Mouse (Mus musculus) left cerebral cortex, postnatal 14 days (tissue): ENCODE results near the gene Mex3a. TPM values are rescaled to one million over a fixed set of nuclear protein-coding genes. Genes with fewer than 3 reads are reported as not detected.

Experiments
- DNase-seq, 2 experiments: peaks; one replicate each; pipeline ENCODE4 v3.0.0; 2021 to 2022; ENCODE audit warnings: low spot score in 2 of 2, mixed read lengths in 1 of 2
- intact Hi-C: fragments of 180-260 bp; cut with DNase I; formaldehyde crosslinking; loops from one replicate; pipeline ENCODE4 v1.15.1; 2025
- total RNA-seq, 2 experiments: library from RNA; stranded (reverse); gene quantifications; 2 replicates each; pipeline ENCODE4 v1.2.3; 2021

Mex3a gene
- total RNA-seq, 2 experiments from 2014 or later, result 3.3 to 4.2 TPM

DNA sequence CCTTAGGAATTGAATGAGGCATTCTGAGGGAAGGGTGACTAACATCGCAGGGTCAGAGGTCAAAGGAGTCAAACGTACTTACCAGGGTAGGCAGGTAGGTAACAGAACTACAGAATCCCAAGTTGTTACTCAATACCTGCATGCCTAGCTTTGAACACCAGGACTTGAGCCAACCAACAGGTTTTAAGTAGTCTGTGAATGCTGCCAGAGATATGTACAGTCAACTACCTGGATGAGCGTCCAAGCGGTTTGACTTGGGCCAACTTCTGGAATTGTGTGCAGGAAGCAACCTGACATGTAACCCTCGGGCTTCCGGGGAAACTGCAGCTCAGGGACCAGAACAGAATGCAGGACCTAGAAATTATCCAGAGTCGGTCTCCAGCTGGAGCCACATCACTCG, 9.2 kb upstream of the Mex3a start:
- DNase-seq, result no peak
- intact Hi-C loops, result loop anchor here (2.0 kb wide), 1 partner anchor 38 kb away; no protein-coding TSS in a partner anchor

DNA sequence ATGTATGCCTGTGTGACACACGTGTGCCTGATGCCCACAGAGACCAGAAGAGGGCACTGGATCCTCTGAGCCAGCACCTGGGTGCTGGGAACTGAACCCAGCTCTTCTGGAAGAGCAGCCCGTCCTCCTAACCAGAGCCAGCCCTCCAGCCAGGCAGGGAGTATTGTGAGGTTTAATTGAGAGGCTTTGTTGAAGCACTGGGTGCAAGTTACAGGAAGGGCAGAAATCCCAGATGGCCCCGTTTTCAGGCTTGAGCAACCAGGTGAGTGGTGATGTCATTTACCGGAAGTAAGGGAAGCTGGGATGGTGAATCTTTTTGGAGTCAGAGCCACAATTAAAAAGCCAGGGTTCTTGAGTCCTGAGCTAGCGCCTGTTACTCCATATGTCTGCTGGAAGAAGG, 7.2 kb upstream of the Mex3a start:
- intact Hi-C loops, result loop anchor here (5.0 kb wide), 1 partner anchor 118 kb away; no protein-coding TSS in a partner anchor
- no peak for DNase-seq

DNA sequence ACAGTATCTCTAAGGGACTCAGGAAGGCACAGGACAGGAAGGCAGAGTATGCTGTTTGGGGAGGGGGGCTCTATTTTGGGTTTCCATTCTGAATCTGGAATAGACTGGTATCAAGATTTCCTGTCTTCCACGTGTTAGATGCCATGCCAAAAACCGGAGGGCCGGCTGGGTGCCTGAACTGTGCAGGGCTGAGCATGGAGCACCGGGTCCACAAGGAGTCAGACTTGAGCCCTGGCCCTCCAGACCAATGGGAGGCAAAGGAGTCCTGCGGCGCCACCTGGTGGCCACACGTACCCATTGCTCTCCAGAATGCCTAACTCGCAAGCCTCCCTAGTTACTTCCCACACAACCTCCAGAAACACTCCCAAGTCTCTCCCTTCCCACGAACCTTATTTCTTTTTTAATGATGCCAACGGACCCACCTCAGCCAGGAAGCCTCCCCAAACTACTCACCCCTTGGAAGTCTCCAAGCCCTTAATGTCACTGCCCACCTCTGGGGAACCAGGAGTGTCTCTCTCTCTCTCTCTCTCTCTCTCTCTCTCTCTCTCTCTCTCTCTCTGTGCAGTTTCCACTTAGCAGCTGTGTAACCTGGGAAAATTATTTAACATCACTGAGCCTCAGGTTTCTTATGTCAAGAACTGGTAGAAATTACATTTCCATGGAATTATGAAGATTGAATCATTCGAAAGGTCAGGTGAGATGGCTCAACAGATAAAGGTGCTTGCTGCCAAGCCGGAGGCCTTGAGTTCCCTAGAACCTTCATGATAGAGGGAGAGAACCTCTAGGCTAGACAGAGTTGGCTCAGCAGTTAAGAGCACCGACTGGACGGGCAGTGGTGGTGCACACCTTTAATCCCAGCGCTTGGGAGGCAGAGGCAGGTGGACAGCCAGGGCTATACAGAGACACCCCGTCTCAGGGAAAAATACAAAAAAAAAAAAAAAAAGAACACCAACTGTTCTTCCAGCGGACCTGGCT, 5.8 kb upstream of the Mex3a start:
- intact Hi-C loops, result loop anchor here (5.0 kb wide), 1 partner anchor 119 kb away; no protein-coding TSS in a partner anchor
- peak; percentile 82 to 84 for DNase-seq

DNA sequence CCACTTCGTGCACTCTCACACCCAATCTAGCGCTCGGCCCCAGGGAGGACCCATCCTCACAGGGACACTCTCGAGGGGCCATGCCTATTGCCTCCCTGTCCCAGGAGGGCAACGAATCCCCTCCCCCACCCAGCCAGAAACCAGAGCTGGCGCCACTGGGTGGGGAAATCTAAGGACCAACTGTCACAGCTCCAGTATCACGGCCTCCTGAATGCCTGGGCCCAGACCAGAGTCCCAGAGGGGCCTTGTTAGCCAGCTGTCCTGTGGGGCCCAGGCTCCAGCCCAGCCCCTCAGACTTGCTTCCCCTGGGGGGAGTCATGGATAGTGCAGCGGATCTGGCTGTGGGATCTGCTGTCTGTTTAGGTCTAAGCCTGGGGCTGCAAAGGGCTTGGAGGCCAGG, 4.6 kb upstream of the Mex3a start:
- no peak for DNase-seq
- intact Hi-C loops, result loop anchor here (5.0 kb wide), 1 partner anchor 120 kb away; no protein-coding TSS in a partner anchor

DNA sequence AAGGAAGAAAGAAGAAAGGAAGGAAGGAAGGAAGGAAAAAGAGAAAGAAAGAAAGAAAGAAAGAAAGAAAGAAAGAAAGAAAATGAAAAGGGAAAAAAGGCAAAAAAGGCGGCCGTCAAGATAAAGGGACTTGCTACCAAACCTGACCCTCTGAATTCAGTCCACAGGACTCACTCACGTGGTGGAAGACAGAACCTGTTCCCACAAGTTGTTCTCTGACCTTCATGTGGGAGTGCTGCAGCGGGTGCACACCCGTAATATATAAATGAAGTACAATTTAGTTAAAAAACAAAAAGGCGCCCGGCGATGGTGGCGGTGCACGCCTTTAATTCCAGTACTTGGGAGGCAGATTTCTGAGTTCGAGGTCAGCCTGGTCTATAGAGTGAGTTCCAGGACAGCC, 3.5 kb upstream of the Mex3a start:
- intact Hi-C loops, result loop anchor here (5.0 kb wide), 1 partner anchor 121 kb away; no protein-coding TSS in a partner anchor
- DNase-seq, result no peak

DNA sequence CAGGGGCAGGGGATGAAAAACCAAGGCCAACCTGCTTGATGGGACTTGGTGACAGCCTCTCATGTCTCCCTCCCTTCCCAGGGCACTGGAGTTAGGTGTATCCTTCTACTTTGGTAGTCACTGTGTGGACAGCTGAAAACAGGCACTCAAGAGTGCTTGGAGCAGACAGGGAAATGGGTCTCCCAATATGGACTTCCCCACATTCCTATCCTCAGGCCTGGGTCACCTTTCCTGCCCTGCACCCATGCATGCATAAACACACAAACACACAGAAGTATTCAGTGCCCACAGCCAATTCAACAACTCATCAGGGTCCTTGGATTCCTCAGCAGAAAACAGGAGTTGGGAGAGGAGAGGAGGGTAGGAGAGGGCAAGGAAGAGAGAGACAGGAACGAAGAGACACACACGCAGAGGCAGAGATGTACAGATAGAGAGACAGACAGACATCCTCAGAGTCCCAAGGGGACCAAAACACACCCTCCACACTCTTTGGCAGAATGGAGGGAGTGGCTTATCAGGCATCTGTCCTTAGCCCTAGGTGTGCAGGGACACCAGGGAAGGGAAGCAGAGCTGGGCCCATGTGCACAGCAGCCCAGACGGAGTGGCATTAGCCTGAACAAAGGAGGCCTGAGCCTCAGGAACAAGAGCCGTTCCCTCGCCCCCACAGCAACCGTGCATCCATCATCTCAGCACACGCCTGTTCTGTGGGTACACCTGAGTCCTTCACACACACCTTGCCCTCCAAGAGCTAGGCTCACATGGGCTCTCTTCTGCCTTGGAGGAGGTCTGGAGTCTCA, 2.8 kb upstream of the Mex3a start:
- intact Hi-C loops, result loop anchor here (5.0 kb wide), 1 partner anchor 122 kb away; no protein-coding TSS in a partner anchor
- DNase-seq, result no peak

DNA sequence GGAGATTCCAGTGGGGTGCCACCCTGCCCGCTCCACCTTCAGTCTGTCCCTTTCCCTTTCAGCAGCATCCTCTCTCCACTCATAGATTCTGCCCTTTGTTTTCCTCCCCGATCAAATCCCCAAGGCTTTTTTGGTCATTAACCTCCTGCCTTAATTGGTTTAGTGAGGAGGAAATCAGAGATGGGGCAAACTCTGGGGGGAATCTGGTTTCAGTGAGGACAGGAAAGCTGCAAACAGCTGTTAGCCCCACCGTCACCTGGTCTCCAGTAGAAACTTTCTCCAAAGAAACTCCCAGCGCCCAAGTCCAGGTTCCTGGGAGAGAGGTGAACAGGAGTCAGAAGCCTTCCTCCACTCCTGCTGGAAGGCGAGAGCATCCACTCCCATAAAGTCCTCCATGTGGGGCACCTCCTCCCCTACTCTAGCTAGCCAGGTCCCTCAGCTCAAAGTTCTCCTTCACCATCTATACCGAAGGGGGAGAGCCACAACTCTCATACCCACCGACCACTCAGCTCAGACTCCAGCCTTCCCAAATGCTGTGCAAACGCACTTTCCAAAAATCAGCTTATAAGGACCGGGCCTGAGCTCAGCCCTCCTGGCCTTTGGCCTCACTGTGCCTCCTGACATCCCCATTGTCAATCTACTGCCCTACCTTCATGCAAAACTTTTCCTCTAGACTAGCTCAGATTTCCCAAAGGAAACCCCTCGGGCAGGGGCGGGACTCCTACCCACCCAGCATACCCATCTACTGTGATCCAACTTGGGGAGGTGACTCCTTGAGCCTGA, 1.9 kb upstream of the Mex3a start:
- intact Hi-C loops, result no loop called here
- DNase-seq, result no peak

DNA sequence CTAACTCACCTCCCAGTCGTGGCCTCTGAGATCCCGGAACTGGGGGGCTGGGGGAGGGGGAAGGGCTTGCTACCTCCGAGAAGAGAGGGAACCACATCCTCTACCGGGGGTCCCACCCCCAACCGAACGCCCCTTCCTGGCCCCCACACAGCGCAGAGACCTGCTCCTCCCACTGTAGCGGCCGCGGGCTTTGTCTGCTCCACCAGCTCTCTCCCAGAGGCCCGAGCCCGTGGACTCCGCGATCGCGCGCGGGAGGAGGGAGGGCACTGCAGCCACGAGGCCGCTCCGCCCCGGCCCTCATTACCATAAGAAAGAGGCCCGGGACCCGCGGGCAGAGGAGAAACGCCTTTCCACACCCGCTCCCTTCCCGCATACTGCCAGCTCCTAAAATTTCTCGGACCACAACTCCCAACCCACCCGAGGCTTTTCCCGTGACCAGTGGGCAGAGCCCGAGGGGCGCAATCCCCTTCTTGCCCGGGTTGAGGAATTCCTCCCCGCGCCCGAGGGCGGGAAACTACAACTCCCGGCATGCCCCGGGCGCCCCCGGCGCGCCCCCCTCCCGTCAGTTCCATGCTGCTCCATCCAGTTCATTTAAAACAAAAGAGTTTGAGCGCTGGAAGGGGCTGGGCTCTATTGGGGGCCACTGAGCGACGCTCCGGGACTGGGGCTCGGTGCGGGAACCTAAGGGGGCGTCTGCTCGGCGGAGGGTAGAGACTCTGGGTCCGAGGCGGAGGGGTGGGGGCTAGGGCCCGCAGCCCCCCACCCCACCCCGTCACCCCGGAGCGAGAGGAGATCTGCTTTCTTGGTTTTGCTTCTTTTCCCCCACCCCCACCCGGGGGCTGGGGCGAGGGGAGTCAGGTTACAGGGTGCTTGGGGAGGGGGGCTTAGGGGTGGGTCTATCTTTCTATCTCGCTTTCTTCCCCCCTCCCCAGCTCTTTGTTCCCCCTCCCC, 572 bp upstream of the Mex3a start:
- peak; percentile 85 to 88 for DNase-seq
- intact Hi-C loops, result no loop called here

DNA sequence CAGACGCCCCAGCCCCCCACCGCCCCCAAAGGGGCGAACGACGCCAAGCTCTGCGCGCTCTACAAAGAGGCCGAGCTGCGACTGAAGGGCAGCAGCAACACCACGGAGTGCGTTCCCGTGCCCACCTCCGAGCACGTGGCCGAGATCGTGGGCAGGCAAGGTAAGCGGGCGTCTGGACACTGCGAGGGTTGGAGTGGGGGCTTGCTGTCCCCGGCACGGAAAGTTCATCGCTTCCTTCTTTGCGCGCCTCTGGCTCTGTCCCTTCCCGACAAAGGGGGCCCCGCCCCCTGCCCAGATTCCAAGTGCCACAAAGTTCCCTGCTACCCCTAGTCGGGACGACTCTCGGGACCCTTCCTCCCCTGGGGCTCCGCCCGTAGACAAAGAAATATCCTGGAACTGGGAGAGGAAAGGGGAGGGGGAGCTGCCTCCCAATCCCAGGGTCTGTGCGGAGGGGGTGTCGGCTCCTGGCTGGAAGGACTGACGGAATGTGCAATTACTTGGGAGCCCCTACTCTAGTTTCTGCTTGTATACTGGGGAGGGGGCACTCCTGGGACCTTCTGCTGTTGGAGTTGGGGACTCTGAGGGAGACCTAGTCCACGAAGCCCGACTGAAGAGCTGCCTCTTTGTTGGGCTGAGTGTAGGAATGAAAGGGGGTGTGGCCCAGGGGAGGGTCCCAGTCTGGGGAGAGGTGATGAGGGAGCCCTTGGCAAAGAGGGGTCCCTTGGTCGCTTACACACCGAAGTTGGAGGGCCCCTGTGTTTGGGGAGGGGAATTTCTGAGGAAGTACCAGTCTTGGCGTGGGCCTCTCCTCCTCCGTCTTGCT, 705 bp downstream of the Mex3a start:
- DNase-seq, result no peak
- intact Hi-C loops, result no loop called here

DNA sequence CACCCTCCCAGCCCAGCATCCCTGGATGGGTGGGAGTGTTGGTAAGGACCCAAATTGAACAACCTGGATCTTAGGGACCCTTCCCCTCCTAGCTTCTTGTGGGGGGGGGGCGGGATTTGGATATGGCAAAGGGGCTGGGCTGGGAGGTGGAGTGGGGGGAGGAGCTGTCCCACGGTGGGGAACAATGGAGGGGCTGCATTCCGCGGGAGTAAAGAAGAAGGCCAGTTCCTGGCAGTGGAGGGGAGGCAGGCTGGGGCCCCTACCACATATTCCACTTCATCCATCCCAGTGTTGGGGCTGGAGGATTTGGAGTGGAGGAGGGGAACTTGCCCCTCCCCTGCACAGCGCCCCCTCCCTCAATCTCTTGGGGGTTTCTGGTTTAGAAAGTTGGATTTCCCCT, 1.5 kb downstream of the Mex3a start:
- no peak for DNase-seq
- intact Hi-C loops, result no loop called here

DNA sequence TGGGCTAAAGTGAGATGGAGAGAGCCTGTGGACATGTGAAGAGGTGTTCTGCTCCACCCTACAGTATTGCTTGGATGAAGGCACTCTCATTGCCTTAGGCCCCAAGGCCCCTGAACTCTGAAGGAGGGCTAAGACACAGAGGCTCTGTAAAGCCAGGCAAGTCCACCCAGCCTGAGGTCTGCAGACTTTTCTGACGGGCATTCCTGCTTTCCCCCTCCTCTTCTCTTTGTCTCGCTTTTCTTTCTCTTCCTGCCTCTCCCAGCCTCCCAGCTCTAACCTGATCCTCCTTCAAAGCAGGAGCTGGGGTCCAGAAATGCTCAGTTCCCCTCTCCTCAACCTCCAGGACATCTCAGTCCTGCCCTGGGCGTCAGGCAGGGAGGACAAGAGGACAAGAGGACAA, 2.8 kb downstream of the Mex3a start:
- intact Hi-C loops, result no loop called here
- DNase-seq, result no peak

DNA sequence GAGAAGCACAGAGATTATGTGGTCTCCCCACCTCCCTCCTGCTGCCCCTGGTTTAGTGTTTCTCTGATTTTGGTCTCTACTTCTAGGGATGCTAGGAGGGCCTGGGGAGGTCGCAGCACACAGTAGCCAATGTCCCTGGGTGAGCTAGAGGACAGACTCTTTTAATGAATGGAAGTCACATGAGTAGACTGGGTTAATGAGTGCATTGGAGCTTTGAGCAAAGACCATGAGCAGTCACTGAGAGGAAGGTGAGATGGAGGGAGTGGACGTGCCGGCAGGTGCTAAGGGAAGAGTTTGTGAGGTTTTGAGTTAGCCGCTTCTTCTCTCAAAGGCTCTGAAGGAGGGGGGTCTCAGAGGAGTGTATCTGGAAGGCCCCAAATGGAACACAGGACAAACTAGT, 3.3 kb downstream of the Mex3a start:
- DNase-seq, result no peak
- intact Hi-C loops, result no loop called here

DNA sequence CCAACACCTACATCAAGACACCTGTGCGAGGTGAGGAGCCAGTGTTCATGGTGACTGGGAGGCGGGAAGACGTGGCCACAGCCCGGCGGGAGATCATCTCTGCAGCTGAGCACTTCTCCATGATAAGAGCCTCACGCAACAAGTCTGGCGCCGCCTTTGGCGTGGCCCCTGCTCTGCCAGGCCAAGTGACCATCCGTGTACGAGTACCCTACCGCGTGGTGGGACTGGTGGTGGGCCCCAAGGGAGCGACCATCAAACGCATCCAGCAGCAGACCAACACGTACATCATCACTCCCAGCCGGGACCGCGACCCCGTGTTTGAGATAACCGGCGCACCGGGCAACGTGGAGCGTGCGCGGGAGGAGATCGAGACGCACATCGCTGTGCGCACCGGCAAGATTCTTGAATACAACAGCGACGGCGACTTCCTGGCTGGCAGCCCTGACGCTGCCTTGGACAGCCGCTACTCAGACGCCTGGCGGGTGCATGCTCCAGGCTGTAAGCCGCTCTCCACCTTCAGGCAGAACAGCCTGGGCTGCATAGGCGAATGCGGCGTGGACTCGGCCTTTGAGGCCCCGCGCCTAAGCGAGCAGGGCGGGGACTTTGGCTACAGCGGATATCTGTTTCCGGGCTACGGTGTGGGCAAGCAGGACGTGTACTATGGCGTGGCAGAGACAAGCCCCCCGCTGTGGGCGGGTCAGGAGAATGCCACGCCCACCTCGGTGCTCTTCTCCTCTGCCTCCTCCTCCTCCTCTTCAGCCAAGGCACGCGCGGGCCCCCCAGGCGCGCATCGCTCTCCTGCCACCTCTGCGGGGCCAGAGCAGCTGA, 4.1 kb downstream of the Mex3a start:
- intact Hi-C loops, result no loop called here
- peak; percentile 75 to 77 for DNase-seq

DNA sequence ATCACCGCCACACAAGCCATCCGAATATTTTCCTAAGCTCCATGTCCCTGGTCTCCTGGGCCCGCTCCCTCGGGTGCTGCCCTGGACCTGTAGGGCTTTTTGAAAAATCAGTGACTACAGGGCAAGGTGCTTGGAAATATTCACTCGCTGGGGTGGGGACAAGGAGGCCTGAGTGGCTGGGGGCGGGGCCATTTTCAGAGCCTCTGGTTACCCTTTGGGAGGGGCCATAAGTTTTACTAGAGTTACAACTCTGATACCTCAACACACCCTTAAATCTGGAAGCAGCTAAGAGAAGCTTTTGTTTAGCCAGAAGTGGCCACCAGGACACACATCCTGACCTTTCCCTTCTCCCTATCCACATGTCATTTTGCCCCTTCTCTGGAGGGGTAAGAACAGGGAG, 5.0 kb downstream of the Mex3a start:
- no peak for DNase-seq
- intact Hi-C loops, result no loop called here

DNA sequence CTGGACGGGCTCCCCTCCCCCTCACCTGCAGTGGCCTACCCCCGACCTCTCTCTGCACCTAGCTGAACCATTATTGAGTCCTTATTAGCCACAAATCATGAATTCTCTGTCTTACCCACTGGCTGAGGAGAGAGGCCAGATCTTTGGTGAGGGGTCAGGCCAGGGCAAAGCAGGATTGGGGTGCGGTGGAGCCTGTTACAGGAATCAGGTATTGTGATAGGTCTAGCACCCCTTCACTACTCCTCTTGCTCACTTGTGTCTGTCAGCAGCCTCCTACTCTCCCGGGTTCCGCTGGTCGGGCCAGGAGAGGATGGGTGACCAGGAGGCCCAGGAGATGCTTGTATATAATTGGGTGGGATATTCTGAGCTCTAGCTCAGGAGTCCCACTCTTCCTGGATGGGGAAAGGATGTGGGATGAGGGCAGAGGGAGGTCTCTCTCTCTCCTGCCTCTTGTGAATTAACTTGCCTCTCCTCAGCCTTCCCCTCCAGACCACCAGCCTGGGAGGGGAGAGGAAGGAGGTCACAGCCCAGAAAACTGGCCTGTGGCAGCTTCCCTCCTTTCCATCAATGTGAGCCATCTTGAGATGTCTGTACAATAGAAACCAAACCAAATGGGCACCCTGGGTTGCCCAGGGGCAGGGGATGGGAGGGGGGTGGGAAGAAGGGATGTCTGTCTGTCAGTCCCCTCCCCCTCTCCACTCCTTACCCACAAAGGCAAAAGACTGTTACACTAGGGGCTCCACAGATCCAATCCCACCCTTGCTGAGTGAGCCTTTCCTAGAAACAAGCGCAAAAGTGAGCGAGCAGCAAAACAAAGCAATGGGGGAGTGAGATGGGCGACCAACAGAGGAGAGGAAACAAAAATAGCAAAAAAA, 6.3 kb downstream of the Mex3a start:
- intact Hi-C loops, result no loop called here
- no peak for DNase-seq

DNA sequence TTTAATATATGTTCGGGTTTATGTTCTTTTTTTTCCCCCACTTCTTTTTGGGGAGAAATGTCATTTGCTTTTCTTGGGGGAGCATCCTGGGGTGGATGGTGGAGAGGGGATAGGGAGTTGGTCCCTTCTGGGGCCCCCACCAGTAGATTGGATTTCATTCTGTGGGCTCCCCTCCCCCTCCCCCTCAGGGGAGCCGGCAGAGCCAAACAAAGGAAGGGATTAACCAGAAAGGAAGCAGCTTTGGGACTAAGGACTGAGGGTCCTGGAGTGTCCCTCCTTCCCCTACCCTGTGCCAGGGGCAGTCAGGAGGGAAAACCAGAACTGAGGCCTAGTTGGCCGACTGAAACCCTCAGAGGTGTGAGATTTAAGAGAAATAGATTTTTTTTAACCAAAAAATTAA, 7.2 kb downstream of the Mex3a start:
- no peak for DNase-seq
- intact Hi-C loops, result no loop called here
